Mouse (Mus musculus) CH12.LX (cell line): ENCODE data around the gene 2210017I01Rik. TPM values are rescaled to one million over a fixed set of nuclear protein-coding genes. Genes with fewer than 3 reads are reported as not detected.

Source experiments
- DNase-seq: peaks from one replicate; pipeline ENCODE4 v3.0.0-alpha.2; 2013; ENCODE audit errors: extremely low read depth
- H3K27ac ChIP-seq: 2 replicates; pipeline ENCODE4 v1.5.1; 2012; ENCODE audit warnings: low read depth, mild to moderate bottlenecking, control low read depth, moderate library complexity; ENCODE audit not compliant: insufficient read depth
- H3K27me3 ChIP-seq: replicated peaks from 2 replicates; pipeline ENCODE3; 2012; ENCODE audit warnings: inconsistent platforms
- H3K36me3 ChIP-seq, 2 experiments: replicated peaks in 1 of 2; 2 replicates each; pipeline versions ENCODE3 to v1.6.1; 2012; ENCODE audit warnings: inconsistent platforms in 1 of 2, low read length in 1 of 2, mild to moderate bottlenecking in 1 of 2, mixed read lengths in 1 of 2, moderate library complexity in 1 of 2; ENCODE audit not compliant: control insufficient read depth in 1 of 2, insufficient read depth in 1 of 2
- H3K4me1 ChIP-seq, 2 experiments: 2 replicates each; pipeline ENCODE4 v1.6.1; 2012; ENCODE audit warnings: inconsistent platforms in 1 of 2, moderate library complexity in 1 of 2; ENCODE audit not compliant: insufficient read depth in 2 of 2, control insufficient read depth in 1 of 2
- H3K4me2 ChIP-seq: 2 replicates; pipeline ENCODE4 v1.6.1; 2012; ENCODE audit warnings: low read depth, mild to moderate bottlenecking, control low read depth; ENCODE audit not compliant: poor library complexity, insufficient read depth, severe bottlenecking
- H3K4me3 ChIP-seq, 3 experiments: fragments of 150-350 bp in 1 of 3; sonication (generic) in 1 of 3; replicated peaks in 1 of 3; 2 replicates each; pipeline versions ENCODE3 to v1.5.1; 2011 to 2012; ENCODE audit warnings: low read depth in 2 of 3, low read length in 2 of 3, mild to moderate bottlenecking in 2 of 3, moderate library complexity in 2 of 3, control low read depth in 1 of 3, improper control_type of control experiment in 1 of 3, inconsistent platforms in 1 of 3, mixed read lengths in 1 of 3; ENCODE audit not compliant: poor library complexity in 1 of 3
- H3K79me2 ChIP-seq: replicated peaks from 2 replicates; pipeline ENCODE4 v1.6.1; 2012; ENCODE audit warnings: mild to moderate bottlenecking, moderate library complexity; ENCODE audit not compliant: control insufficient read depth, poor library complexity, insufficient read depth, severe bottlenecking; ENCODE audit errors: extremely low read depth
- H3K9ac ChIP-seq: 2 replicates; pipeline ENCODE4 v1.6.1; 2012; ENCODE audit warnings: low read depth, mild to moderate bottlenecking, control low read depth, moderate library complexity; ENCODE audit not compliant: insufficient read depth
- H3K9me3 ChIP-seq: replicated peaks from 2 replicates; pipeline ENCODE3; 2012; ENCODE audit warnings: low read length, inconsistent platforms, mixed read lengths
- E2F4 ChIP-seq: IDR thresholded peaks from 2 replicates; pipeline ENCODE4 v1.6.1; 2011; ENCODE audit warnings: low read depth, low read length, improper control_type of control experiment; ENCODE audit not compliant: insufficient replicate concordance
- ELF1 ChIP-seq: IDR thresholded peaks from 2 replicates; pipeline ENCODE4 v1.6.1; 2014; ENCODE audit warnings: low read depth, mild to moderate bottlenecking, inconsistent platforms, low read length, improper control_type of control experiment
- EP300 ChIP-seq: IDR thresholded peaks from 2 replicates; pipeline ENCODE4 v1.6.1; 2011; ENCODE audit warnings: low read length, improper control_type of control experiment
- GABPA ChIP-seq: IDR thresholded peaks from 2 replicates; pipeline ENCODE4 v1.6.1; 2012; ENCODE audit warnings: low read depth, low read length, improper control_type of control experiment, inconsistent platforms; ENCODE audit not compliant: insufficient replicate concordance
- JUND ChIP-seq: conservative IDR thresholded peaks from 2 replicates; pipeline ENCODE4 v1.6.1; 2011; ENCODE audit warnings: low read depth, low read length, improper control_type of control experiment
- MAFK ChIP-seq: IDR thresholded peaks from 2 replicates; pipeline ENCODE4 v1.6.1; 2011; ENCODE audit warnings: low read length, improper control_type of control experiment; ENCODE audit not compliant: insufficient replicate concordance
- MAX ChIP-seq: IDR thresholded peaks from 2 replicates; pipeline ENCODE4 v1.6.1; 2011; ENCODE audit warnings: low read length, improper control_type of control experiment
- MAZ ChIP-seq: IDR thresholded peaks from 2 replicates; pipeline ENCODE4 v1.6.1; 2012; ENCODE audit warnings: low read depth, mild to moderate bottlenecking, inconsistent platforms, low read length, improper control_type of control experiment, moderate library complexity
- MXI1 ChIP-seq: IDR thresholded peaks from 2 replicates; pipeline ENCODE4 v1.6.1; 2011; ENCODE audit warnings: mild to moderate bottlenecking, low read depth, low read length, improper control_type of control experiment
- MYC ChIP-seq: IDR thresholded peaks from 2 replicates; pipeline ENCODE4 v1.6.1; 2011; ENCODE audit warnings: low read depth, mild to moderate bottlenecking, improper control_type of control experiment, low read length
- PAX5 ChIP-seq: IDR thresholded peaks from 2 replicates; pipeline ENCODE4 v1.6.1; 2012; ENCODE audit warnings: low read length, inconsistent platforms, mixed read lengths
- POLR2A ChIP-seq: IDR thresholded peaks from 2 replicates; pipeline ENCODE4 v1.6.1; 2011; ENCODE audit warnings: low read depth, mild to moderate bottlenecking, improper control_type of control experiment, low read length
- POLR2AphosphoS2 ChIP-seq: IDR thresholded peaks from 2 replicates; pipeline ENCODE4 v1.6.1; 2011; ENCODE audit warnings: low read depth, low read length, improper control_type of control experiment
- SIN3A ChIP-seq: IDR thresholded peaks from 2 replicates; pipeline ENCODE4 v1.6.1; 2012; ENCODE audit warnings: low read length, improper control_type of control experiment, inconsistent platforms
- SMC3 ChIP-seq: IDR thresholded peaks from 2 replicates; pipeline ENCODE4 v1.6.1; 2011; ENCODE audit warnings: low read depth, low read length, improper control_type of control experiment
- TBP ChIP-seq: conservative IDR thresholded peaks from 2 replicates; pipeline ENCODE4 v1.6.1; 2011; ENCODE audit warnings: low read depth, low read length, improper control_type of control experiment
- USF1 ChIP-seq: IDR thresholded peaks from 2 replicates; pipeline ENCODE4 v1.6.1; 2014; ENCODE audit warnings: low read depth, mild to moderate bottlenecking, inconsistent platforms, low read length, improper control_type of control experiment
- USF2 ChIP-seq: conservative IDR thresholded peaks from 2 replicates; pipeline ENCODE4 v1.6.1; 2011; ENCODE audit warnings: low read depth, low read length, improper control_type of control experiment
- ZMIZ1 ChIP-seq: IDR thresholded peaks from 2 replicates; pipeline ENCODE4 v1.6.1; 2012; ENCODE audit warnings: low read depth, mild to moderate bottlenecking, inconsistent platforms, low read length, improper control_type of control experiment
- dilution Hi-C: fragments of 300-500 bp; cut with MboI; formaldehyde crosslinking; loops from 2 replicates; pipeline ENCODE4 v1.14.3; 2020; ENCODE audit warnings: low sequenced_read_pairs; ENCODE audit not compliant: extremely low pct_unique_long_range_greater_than_20kb, extremely low pct_ligation_motif_present
- in situ Hi-C: fragments of 300-500 bp; cut with MboI; formaldehyde crosslinking; loops from 3 replicates; pipeline ENCODE4 v1.14.3; 2019; ENCODE audit warnings: low sequenced_read_pairs, low pct_ligation_motif_present, low pct_unique_long_range_greater_than_20kb, mixed read lengths
- polyA plus RNA-seq: library from polyadenylated mRNA; unstranded; fragments of >175 nt; gene quantifications from 2 replicates; pipeline ENCODE4 v1.2.1, GENCODE M21; 2012; ENCODE audit warnings: low read depth; ENCODE audit not compliant: insufficient read length
- total RNA-seq, 2 experiments: library from RNA; depleted of rRNA; stranded (reverse); fragments of 300-350 nt in 1 of 2; fragments of >200 nt in 1 of 2; gene quantifications; 2 replicates each; pipeline ENCODE4 v1.2.3; 2012 to 2014

2210017I01Rik gene
- total and polyA plus RNA-seq, 3 experiments, result not detected

DNA sequence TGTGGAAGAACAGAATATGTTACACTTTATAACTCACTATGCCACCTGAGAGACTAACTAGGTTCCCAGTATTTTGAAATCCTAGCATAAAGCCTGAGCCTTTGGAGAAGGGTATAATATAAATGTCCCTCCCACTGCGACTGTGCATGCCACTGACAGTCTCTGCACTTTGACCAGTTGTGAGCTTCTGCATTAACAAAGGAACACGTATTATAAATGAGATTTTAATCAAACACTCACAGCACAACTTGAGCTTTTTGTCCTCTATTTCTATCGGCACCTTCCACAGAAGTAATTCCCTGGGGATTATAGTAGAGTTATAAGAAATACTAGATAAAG, 31.3 kb upstream of the 2210017I01Rik start:
- H3K9ac ChIP-seq, result no peak overlapping the region
- TF ChIP-seq E2F4 (no peak), GABPA (no peak), MAX (no peak), POLR2AphosphoS2 (no peak), MAZ (no peak), ZMIZ1 (no peak), MYC (no peak), USF1 (no peak), MXI1 (no peak), ELF1 (no peak), USF2 (no peak), POLR2A (no peak), EP300 (no peak), TBP (no peak), PAX5 (no peak), SMC3 (no peak), JUND (no peak), SIN3A (no peak)
- dilution Hi-C loops (no loop called here), in situ Hi-C loops (no loop called here)
- H3K27me3 ChIP-seq, result no peaks in the 10 kb centered on the region
- H3K36me3 ChIP-seq, result no peaks in the 10 kb centered on the region
- no peaks in the 10 kb centered on the region for H3K79me2 ChIP-seq
- H3K4me1 ChIP-seq, result no peaks in the 10 kb centered on the region
- no peak overlapping the region for H3K4me2 ChIP-seq
- H3K27ac ChIP-seq, result no peak overlapping the region
- H3K9me3 ChIP-seq, result no peaks in the 10 kb centered on the region
- no peak overlapping the region for H3K4me3 ChIP-seq
- no peak for DNase-seq

DNA sequence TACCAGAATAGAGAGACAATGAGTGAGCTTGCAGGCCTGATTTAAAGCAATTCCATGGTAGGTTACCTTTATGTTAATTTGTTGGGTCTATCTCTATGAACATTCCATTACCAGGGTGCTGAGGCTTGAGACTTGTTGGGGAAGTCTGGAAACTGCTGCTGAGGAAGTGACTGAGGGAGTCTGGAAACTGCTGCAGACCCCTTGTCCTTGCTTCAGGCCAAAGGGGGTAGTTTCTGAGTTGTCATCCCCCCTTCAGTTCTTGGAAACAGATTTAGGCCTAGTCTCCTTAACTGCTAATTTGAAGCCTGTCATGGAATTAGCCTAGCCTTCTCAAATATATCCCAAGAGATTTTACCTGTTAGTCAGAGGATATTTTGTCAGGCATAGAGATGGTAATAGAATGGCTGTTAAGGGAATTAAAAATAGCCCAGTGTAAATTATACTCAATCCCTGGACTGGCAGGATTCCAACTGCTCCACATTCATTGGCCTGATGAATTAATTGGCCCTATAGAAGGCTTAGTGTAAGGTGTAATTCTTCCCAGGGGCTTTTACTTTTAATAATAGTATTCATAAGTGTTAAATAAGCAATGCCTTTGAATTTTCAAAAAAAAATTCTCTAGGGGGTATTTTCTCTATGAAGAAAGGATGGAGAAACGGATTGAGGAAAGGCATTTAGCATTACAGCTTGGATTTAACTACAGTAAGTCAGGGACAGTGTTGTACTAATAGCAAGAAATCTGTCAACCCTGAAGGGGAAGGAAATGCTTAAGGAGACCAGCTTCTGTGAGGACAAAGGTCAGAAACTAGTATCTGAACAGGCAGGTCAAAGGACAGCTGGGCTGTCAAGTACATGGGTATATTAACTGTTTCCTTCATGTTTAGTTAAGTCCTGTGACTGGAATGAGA, 30.7 kb upstream of the 2210017I01Rik start:
- no peaks in the 10 kb centered on the region for H3K27me3 ChIP-seq
- H3K4me1 ChIP-seq, result no peaks in the 10 kb centered on the region
- dilution Hi-C loops, result no loop called here
- no peak overlapping the region for H3K9ac ChIP-seq
- H3K36me3 ChIP-seq, result no peaks in the 10 kb centered on the region
- H3K79me2 ChIP-seq, result no peaks in the 10 kb centered on the region
- H3K9me3 ChIP-seq, result no peaks in the 10 kb centered on the region
- no peak for TF ChIP-seq MAFK
- no peak for TF ChIP-seq MAZ
- TF ChIP-seq EP300, result no peak
- DNase-seq, result no peak
- in situ Hi-C loops, result no loop called here
- H3K27ac ChIP-seq, result no peak overlapping the region
- H3K4me2 ChIP-seq, result no peak overlapping the region
- no peak overlapping the region for H3K4me3 ChIP-seq
